Mouse (Mus musculus): ENCODE results near the gene Ddx24. TPM values are rescaled to one million over a fixed set of nuclear protein-coding genes. Genes with fewer than 3 reads are reported as not detected.

The Ddx24 gene
- polyA plus RNA-seq, 1 experiment, result 83.6 TPM

DNA sequence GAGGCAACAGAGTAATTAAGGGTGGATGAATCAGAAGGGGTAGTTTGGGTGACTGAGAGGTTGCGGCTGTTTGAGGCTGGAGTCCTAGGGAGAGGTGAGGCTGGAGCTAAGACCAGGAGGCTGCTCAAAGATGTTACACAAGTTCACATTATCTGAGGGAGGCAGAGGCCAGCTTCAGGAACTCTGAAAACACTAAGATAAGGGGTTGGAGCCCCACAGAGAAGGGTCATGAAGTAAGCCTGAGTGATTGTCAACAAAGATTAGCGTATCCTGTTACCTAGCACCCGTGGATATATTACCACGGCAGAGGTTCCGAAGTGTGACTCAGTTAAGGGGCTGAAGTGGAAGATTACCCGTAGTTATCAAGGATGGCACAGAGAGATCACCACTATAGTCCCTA lies 32.1 kb downstream of the Ddx24 start:
- TF ChIP-seq CTCF (IDR thresholded peaks at IDR 0.05; ENCODE audit: low read depth, low read length), result no peak
- no peak for TF ChIP-seq POLR2A (IDR thresholded peaks at IDR 0.05; ENCODE audit: insufficient read depth, low read length)
- Histone ChIP-seq H3K27ac (ENCODE audit: insufficient read depth, low read length) (no peak overlapping the region), H3K9me3 (replicated peaks; ENCODE audit: control insufficient read depth, insufficient read depth, low read length, poor library complexity, severe bottlenecking) (no peaks in the 10 kb centered on the region), H3K4me1 (ENCODE audit: control insufficient read depth, insufficient read depth, low read length) (no peaks in the 10 kb centered on the region), H3K36me3 (ENCODE audit: control insufficient read depth, insufficient read depth, low read length, poor library complexity, severe bottlenecking) (no peaks in the 10 kb centered on the region), H3K27me3 (ENCODE audit: control insufficient read depth, insufficient read depth, low read length, poor library complexity, severe bottlenecking) (no peaks in the 10 kb centered on the region), H3K4me3 (ENCODE audit: low read depth, low read length) (no peak overlapping the region), H3K9ac (ENCODE audit: low read depth, poor library complexity, severe bottlenecking) (no peak overlapping the region)

DNA sequence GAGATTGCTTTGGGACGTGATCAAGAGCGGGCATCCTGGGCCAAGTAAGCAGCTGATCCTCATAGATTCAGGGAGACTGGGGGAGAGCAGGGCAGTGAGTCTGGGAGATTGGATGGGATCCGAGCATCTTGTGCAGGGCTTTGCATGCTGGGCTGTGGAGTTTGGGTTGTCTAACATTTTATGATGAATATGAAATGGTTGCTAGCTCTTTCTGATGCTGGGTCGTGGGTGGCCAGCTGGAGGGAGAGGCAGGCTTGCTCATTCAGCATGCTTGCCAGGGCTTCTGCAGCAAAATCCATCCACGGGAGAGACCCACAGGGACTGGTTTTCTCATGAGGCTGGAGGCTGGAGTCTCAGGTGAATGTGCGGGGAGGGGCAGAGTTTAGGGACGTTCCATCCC lies 34.5 kb downstream of the Ddx24 start:
- Histone ChIP-seq H3K9ac (ENCODE audit: low read depth, poor library complexity, severe bottlenecking) (no peak overlapping the region), H3K4me3 (ENCODE audit: low read depth, low read length) (no peak overlapping the region), H3K27ac (ENCODE audit: insufficient read depth, low read length) (no peak overlapping the region), H3K9me3 (replicated peaks; ENCODE audit: control insufficient read depth, insufficient read depth, low read length, poor library complexity, severe bottlenecking) (no peaks in the 10 kb centered on the region), H3K27me3 (ENCODE audit: control insufficient read depth, insufficient read depth, low read length, poor library complexity, severe bottlenecking) (no peaks in the 10 kb centered on the region), H3K4me1 (ENCODE audit: control insufficient read depth, insufficient read depth, low read length) (no peaks in the 10 kb centered on the region), H3K36me3 (ENCODE audit: control insufficient read depth, insufficient read depth, low read length, poor library complexity, severe bottlenecking) (no peaks in the 10 kb centered on the region)
- TF ChIP-seq CTCF (IDR thresholded peaks at IDR 0.05; ENCODE audit: low read depth, low read length) (no peak), POLR2A (IDR thresholded peaks at IDR 0.05; ENCODE audit: insufficient read depth, low read length) (no peak), EP300 (IDR thresholded peaks at IDR 0.05; ENCODE audit: insufficient read depth, low read depth, low read length) (no peak)

DNA sequence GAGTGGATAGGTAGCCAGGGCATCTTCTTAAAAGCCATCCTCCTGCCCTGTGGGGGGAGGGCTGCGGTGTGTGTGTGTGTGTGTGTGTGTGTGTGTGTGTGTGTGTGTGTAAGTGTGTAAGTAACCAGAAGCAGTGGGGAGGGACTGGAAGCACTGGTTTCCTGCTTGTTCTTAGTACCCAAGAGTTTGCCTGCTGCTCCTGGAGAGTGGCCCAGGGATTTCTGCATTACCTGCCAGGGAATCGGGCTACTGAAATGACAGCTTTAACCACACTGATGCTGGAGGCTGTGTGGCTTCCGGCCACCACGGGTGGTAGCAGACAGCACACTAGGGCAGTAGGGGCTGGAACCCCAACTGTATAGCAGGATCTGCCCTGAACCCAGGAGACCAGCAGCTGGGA lies 35.6 kb downstream of the Ddx24 start:
- Histone ChIP-seq H3K9me3 (replicated peaks; ENCODE audit: control insufficient read depth, insufficient read depth, low read length, poor library complexity, severe bottlenecking) (no peaks in the 10 kb centered on the region), H3K4me1 (ENCODE audit: control insufficient read depth, insufficient read depth, low read length) (no peaks in the 10 kb centered on the region), H3K4me3 (ENCODE audit: low read depth, low read length) (no peak overlapping the region), H3K36me3 (ENCODE audit: control insufficient read depth, insufficient read depth, low read length, poor library complexity, severe bottlenecking) (no peaks in the 10 kb centered on the region), H3K9ac (ENCODE audit: low read depth, poor library complexity, severe bottlenecking) (no peak overlapping the region), H3K27me3 (ENCODE audit: control insufficient read depth, insufficient read depth, low read length, poor library complexity, severe bottlenecking) (no peaks in the 10 kb centered on the region), H3K27ac (ENCODE audit: insufficient read depth, low read length) (no peak overlapping the region)
- TF ChIP-seq POLR2A (IDR thresholded peaks at IDR 0.05; ENCODE audit: insufficient read depth, low read length) (no peak), CTCF (IDR thresholded peaks at IDR 0.05; ENCODE audit: low read depth, low read length) (no peak), EP300 (IDR thresholded peaks at IDR 0.05; ENCODE audit: insufficient read depth, low read depth, low read length) (no peak)

DNA sequence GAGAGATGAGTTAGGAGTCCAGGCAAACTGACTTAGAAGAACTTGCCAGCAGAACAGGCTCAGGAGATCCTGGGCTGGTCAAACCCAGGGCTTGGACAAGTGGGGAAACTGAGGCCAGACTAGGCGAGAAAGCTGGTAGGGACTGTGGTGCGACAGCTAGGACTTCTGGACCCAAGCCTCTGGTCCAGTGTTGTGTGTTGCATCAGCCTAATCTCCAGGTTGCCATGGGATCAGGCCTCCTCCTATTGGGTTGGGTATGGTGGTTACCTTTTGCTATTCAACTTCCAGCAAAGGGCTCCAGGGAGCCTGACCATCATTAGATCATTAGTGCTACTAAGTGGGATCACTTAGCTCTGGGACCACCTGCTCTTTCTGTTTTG lies 36.3 kb downstream of the Ddx24 start:
- TF ChIP-seq EP300 (IDR thresholded peaks at IDR 0.05; ENCODE audit: insufficient read depth, low read depth, low read length) (no peak), POLR2A (IDR thresholded peaks at IDR 0.05; ENCODE audit: insufficient read depth, low read length) (no peak), CTCF (IDR thresholded peaks at IDR 0.05; ENCODE audit: low read depth, low read length) (no peak)
- Histone ChIP-seq H3K9ac (ENCODE audit: low read depth, poor library complexity, severe bottlenecking) (peak overlapping the region; percentile 75), H3K27ac (ENCODE audit: insufficient read depth, low read length) (no peak overlapping the region), H3K4me3 (ENCODE audit: low read depth, low read length) (peak overlapping the region; percentile 81), H3K27me3 (ENCODE audit: control insufficient read depth, insufficient read depth, low read length, poor library complexity, severe bottlenecking) (no peaks in the 10 kb centered on the region), H3K36me3 (ENCODE audit: control insufficient read depth, insufficient read depth, low read length, poor library complexity, severe bottlenecking) (no peaks in the 10 kb centered on the region), H3K9me3 (replicated peaks; ENCODE audit: control insufficient read depth, insufficient read depth, low read length, poor library complexity, severe bottlenecking) (no peaks in the 10 kb centered on the region), H3K4me1 (ENCODE audit: control insufficient read depth, insufficient read depth, low read length) (no peaks in the 10 kb centered on the region)

DNA sequence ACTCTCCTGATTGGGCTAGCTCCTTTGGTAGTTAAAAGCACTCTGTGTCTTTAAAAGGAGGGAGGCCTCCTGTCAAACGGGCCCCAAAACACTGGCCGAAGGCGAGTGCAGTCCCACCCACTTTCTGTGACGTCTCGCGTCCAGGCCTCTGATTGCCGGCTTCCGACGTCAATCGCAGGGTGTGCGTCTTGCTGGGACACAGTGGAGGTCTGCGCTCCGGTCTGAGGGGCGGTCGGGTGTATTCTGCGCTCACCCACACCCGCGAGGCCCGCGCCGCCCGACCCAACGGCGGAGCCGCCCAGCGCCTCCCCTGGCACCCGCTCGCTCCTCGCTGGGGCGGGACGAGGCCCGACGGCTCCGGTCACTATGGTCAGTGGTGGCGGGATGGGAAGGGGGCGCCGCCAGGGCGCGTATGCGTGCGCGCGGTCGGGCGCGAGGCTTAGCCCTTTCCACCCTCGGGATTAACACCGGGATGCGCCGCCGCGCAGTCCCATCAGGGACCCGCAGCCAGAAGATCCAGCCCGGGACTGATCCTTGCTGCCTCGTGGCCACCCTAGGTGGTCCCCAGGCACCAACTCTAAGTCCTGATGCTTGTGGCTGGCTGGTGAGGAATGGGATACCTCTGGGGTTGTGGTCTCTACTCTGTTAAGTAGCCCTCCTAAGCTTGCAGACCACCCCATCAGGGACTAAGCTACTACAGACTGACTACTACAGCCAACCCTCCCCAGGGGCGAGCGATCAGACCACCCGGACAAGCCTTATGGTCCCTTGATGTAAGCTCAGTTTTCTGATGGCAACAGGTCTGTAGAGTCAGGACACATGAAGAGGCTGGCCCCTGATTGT lies 36.9 kb downstream of the Ddx24 start, which contains the start of gene Otub2:
Otub2 (plus strand) TSS at position 178 of the 843 bp plus-strand sequence.
- TF ChIP-seq POLR2A (IDR thresholded peaks at IDR 0.05; ENCODE audit: insufficient read depth, low read length), result no peak
- TF ChIP-seq CTCF (IDR thresholded peaks at IDR 0.05; ENCODE audit: low read depth, low read length), result no peak
- no peak within 1 kb of the TSS for H3K27ac ChIP-seq (ENCODE audit: insufficient read depth, low read length)

DNA sequence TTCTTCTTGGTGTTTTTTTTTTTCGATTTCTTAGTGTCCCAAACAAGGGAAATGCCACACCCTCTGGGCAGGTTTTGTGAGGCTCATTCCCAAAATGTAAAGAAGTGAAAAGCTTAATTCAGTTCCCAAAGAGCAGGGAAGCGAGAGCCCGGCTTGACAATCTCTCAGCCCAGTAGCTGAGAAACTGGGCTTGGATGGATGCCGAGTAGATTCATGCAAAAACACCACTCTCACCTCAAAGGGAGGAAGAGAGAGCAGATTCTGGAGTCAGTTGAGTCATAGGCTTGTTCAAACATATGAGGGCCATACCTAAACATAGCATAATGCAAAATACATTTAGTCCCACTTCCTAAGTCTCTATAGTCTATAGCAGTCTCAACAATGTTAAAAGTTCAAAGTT lies 45.4 kb downstream of the Ddx24 start:
- no peak overlapping the region for H3K27ac ChIP-seq (ENCODE audit: insufficient read depth, low read length)
- H3K4me1 ChIP-seq (ENCODE audit: control insufficient read depth, insufficient read depth, low read length), result no peaks in the 10 kb centered on the region
- no peaks in the 10 kb centered on the region for H3K27me3 ChIP-seq (ENCODE audit: control insufficient read depth, insufficient read depth, low read length, poor library complexity, severe bottlenecking)
- H3K36me3 ChIP-seq (ENCODE audit: control insufficient read depth, insufficient read depth, low read length, poor library complexity, severe bottlenecking), result no peaks in the 10 kb centered on the region
- no peak overlapping the region for H3K4me3 ChIP-seq (ENCODE audit: low read depth, low read length)
- TF ChIP-seq POLR2A (IDR thresholded peaks at IDR 0.05; ENCODE audit: insufficient read depth, low read length) (no peak), EP300 (IDR thresholded peaks at IDR 0.05; ENCODE audit: insufficient read depth, low read depth, low read length) (no peak), CTCF (IDR thresholded peaks at IDR 0.05; ENCODE audit: low read depth, low read length) (no peak)
- no peak overlapping the region for H3K9ac ChIP-seq (ENCODE audit: low read depth, poor library complexity, severe bottlenecking)
- H3K9me3 ChIP-seq (replicated peaks; ENCODE audit: control insufficient read depth, insufficient read depth, low read length, poor library complexity, severe bottlenecking), result no peaks in the 10 kb centered on the region

More for the DNA sequence above, 36.9 kb downstream of the Ddx24 start, which contains the start of gene Otub2:
- Histone ChIP-seq H3K4me1 (ENCODE audit: control insufficient read depth, insufficient read depth, low read length) (no peaks in the 10 kb centered on the region), H3K9me3 (replicated peaks; ENCODE audit: control insufficient read depth, insufficient read depth, low read length, poor library complexity, severe bottlenecking) (no peaks in the 10 kb centered on the region), H3K9ac (ENCODE audit: low read depth, poor library complexity, severe bottlenecking) (peak within 1 kb of the TSS; percentile 75), H3K36me3 (ENCODE audit: control insufficient read depth, insufficient read depth, low read length, poor library complexity, severe bottlenecking) (no peaks in the 10 kb centered on the region), H3K27me3 (ENCODE audit: control insufficient read depth, insufficient read depth, low read length, poor library complexity, severe bottlenecking) (no peaks in the 10 kb centered on the region), H3K4me3 (ENCODE audit: low read depth, low read length) (peak within 1 kb of the TSS; percentile 81)

Data from ES-Bruce4 (cell line).